Mouse (Mus musculus) kidney, embryonic 15.5 days (tissue): ENCODE data around the gene Gm14410. TPM values are rescaled to one million over a fixed set of nuclear protein-coding genes. Genes with fewer than 3 reads are reported as not detected.
"Not testable (repeated sequence)": the region's sequence is repeated elsewhere in the genome, so short reads cannot be mapped to it uniquely, and the experiment has no call there.

Source experiments
- ATAC-seq: fragments of 200-750 bp; cut with Nextera tagmentation; replicated peaks from 2 replicates; pipeline ENCODE4 v1.8.0; 2017; ENCODE audit warnings: moderate TSS enrichment; ENCODE audit not compliant: low FRiP score
- H3K27ac ChIP-seq: fragments of 300-500 bp; sonication (generic); 2 replicates; pipeline ENCODE4 v1.5.1; 2015; ENCODE audit warnings: mild to moderate bottlenecking, inconsistent platforms
- H3K27me3 ChIP-seq: fragments of 300-500 bp; sonication (generic); 2 replicates; pipeline ENCODE4 v1.6.1; 2015; ENCODE audit warnings: inconsistent platforms
- H3K36me3 ChIP-seq: fragments of 300-500 bp; sonication (generic); 2 replicates; pipeline ENCODE4 v1.6.1; 2015; ENCODE audit warnings: inconsistent platforms
- H3K4me1 ChIP-seq: fragments of 300-500 bp; sonication (generic); 2 replicates; pipeline ENCODE4 v1.6.1; 2015; ENCODE audit warnings: inconsistent platforms
- H3K4me2 ChIP-seq: fragments of 300-500 bp; sonication (generic); 2 replicates; pipeline ENCODE4 v1.6.1; 2015; ENCODE audit warnings: moderate library complexity, mild to moderate bottlenecking, inconsistent platforms
- H3K4me3 ChIP-seq: fragments of 300-500 bp; sonication (generic); replicated peaks from 2 replicates; pipeline ENCODE4 v1.5.1; 2015; ENCODE audit warnings: mild to moderate bottlenecking, inconsistent platforms
- H3K9ac ChIP-seq: fragments of 300-500 bp; sonication (generic); 2 replicates; pipeline ENCODE4 v1.6.1; 2015; ENCODE audit warnings: mild to moderate bottlenecking, inconsistent platforms
- H3K9me3 ChIP-seq: fragments of 300-500 bp; sonication (generic); replicated peaks from 2 replicates; pipeline ENCODE4 v1.6.1; 2016; ENCODE audit warnings: inconsistent platforms
- WGBS: fragments of 180-500 bp; shearing (Covaris S2); methylation state at CpG from one replicate; pipeline ENCODE4 v1.1.7; 2015; ENCODE audit warnings: mixed read lengths; 5-methylcytosine and 5-hydroxymethylcytosine counted together
- polyA plus RNA-seq: library from polyadenylated mRNA; unstranded; fragments of >200 nt; fragmentation: Nextera tagmentation; extraction: Ambion mirVana; gene quantifications from 2 replicates; pipeline ENCODE4 v1.2.1, GENCODE M21; 2015

Gene Gm14410
- 25.8 and 26.6 TPM in 2 replicates for polyA plus RNA-seq

GRCm38 (mm10) chr2:177206341-177206740 lies at the start of gene Gm14410:
Gene Gm14410, minus strand, starts transcription at chr2:177206421.
- not testable (repeated sequence) for H3K27me3 ChIP-seq, H3K4me1 ChIP-seq, H3K9ac ChIP-seq, ATAC-seq, H3K27ac ChIP-seq, H3K36me3 ChIP-seq, H3K9me3 ChIP-seq
- Histone ChIP-seq H3K4me3 (peak within 1 kb of the TSS; percentile 44), H3K4me2 (peak within 1 kb of the TSS; percentile 40; the same call in 1 of the 2 replicates)
- 0% methylated on average over 6 of the region's 6 CpGs for WGBS

GRCm38 (mm10) chr2:177247449-177247848 lies 41.2 kb upstream of the Gm14410 start:
- H3K27ac ChIP-seq, H3K4me2 ChIP-seq, H3K4me3 ChIP-seq, H3K9ac ChIP-seq, H3K27me3 ChIP-seq, H3K36me3 ChIP-seq, H3K4me1 ChIP-seq, ATAC-seq, H3K9me3 ChIP-seq: not testable (repeated sequence)
- WGBS: 78% methylated on average over 2 of the region's 2 CpGs

- H3K27ac ChIP-seq, H3K9me3 ChIP-seq, H3K9ac ChIP-seq, H3K27me3 ChIP-seq, ATAC-seq, H3K4me3 ChIP-seq, H3K36me3 ChIP-seq, H3K4me2 ChIP-seq, H3K4me1 ChIP-seq: not testable (repeated sequence)
- 66% methylated on average over 2 of the region's 2 CpGs for WGBS
Measured at GRCm38 (mm10) chr2:177230461-177230860, 24.2 kb upstream of the Gm14410 start.

- H3K4me3 ChIP-seq, H3K4me2 ChIP-seq, H3K36me3 ChIP-seq, H3K9ac ChIP-seq, ATAC-seq, H3K27me3 ChIP-seq, H3K4me1 ChIP-seq, H3K27ac ChIP-seq, H3K9me3 ChIP-seq: not testable (repeated sequence)
- WGBS: 88% methylated on average over 5 of the region's 5 CpGs
Measured at GRCm38 (mm10) chr2:177172749-177173148, 33.5 kb downstream of the Gm14410 start.

Other genes starting within 250 kb of the Gm14410 start
- 8.4 and 11.2 TPM in 2 replicates for gene Gm14419, start 205.5 kb downstream of the Gm14410 start, polyA plus RNA-seq
- 0.14 TPM in 1 of 2 replicates, not detected in the other for gene Gm14401, start 132.1 kb downstream of the Gm14410 start, polyA plus RNA-seq
- gene Gm14409, start 60.6 kb upstream of the Gm14410 start, polyA plus RNA-seq: not detected in 2 replicates
- 0.37 and 0.42 TPM in 2 replicates for gene Gm14412, start 117.9 kb upstream of the Gm14410 start, polyA plus RNA-seq
- gene Gm14418, start 191.9 kb upstream of the Gm14410 start, polyA plus RNA-seq: 8.1 and 10.2 TPM in 2 replicates